Mouse (Mus musculus): ENCODE data around the gene Rnf225. TPM values are rescaled to one million over a fixed set of nuclear protein-coding genes. Genes with fewer than 3 reads are reported as not detected.

The Rnf225 gene
- polyA plus RNA-seq, 1 experiment from 2014 or later: 1.6 TPM

DNA sequence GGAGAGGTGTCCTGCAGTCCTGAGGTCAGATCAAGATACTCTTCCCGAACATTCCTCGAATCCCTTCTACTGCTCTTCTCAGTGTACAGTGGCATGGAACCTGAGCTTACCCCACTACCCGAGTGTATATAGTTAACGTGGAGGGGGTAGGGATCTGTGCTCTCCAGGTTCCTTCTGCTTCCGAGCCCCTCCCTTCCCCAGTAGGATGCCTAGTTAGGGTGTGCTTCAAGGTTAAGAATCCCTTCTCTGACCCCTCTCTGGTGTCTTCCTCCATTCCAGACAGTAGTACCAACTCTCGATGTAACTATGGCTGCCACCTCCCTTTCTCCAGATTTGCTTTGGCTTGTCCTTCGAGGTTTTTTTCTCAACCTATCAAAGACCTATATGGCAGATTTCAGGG lies 53.1 kb downstream of the Rnf225 start:
- no peak for DNase-seq (ENCODE audit: low spot score)
- Histone ChIP-seq H3K27me3 (ENCODE audit: control insufficient read depth, insufficient read depth, low read length) (no peaks in the 10 kb centered on the region), H3K9ac (ENCODE audit: low read length) (no peak overlapping the region), H3K4me1 (replicated peaks; ENCODE audit: control insufficient read depth, insufficient read depth, low read length) (peaks cover 5% of the 10 kb centered on the region; the same call in 1 of the 2 replicates), H3K36me3 (ENCODE audit: control insufficient read depth, insufficient read depth, low read length) (no peaks in the 10 kb centered on the region), H3K9me3 (ENCODE audit: control insufficient read depth, low read length) (no peaks in the 10 kb centered on the region), H3K4me3 (ENCODE audit: low read depth, low read length) (no peak overlapping the region), H3K27ac (ENCODE audit: low read depth, low read length) (no peak overlapping the region), H3K4me2 (ENCODE audit: low read depth, low read length, severe bottlenecking) (no peak overlapping the region)
- 86% methylated on average over 7 of the region's 7 CpGs for WGBS
- no peak for ATAC-seq (replicated peaks; ENCODE audit: low FRiP score)

Other genes starting within 250 kb of the Rnf225 start
- not detected in 2 replicates for gene Vmn2r55, start 242.4 kb upstream of the Rnf225 start, polyA plus RNA-seq (2014; fragmentation: Nextera tagmentation; extraction: Ambion mirVana)
- not detected in 2 replicates for gene Vmn2r56, start 192.4 kb upstream of the Rnf225 start, polyA plus RNA-seq (2014; fragmentation: Nextera tagmentation; extraction: Ambion mirVana)
- 12.3 and 13.3 TPM in 2 replicates for gene Zscan18, start 123.8 kb upstream of the Rnf225 start, polyA plus RNA-seq (2014; fragmentation: Nextera tagmentation; extraction: Ambion mirVana)
- 27.5 and 28.9 TPM in 2 replicates for gene Zfp329, start 108.6 kb upstream of the Rnf225 start, polyA plus RNA-seq (2014; fragmentation: Nextera tagmentation; extraction: Ambion mirVana)
- gene Zfp110, start 92.7 kb upstream of the Rnf225 start, polyA plus RNA-seq (2014; fragmentation: Nextera tagmentation; extraction: Ambion mirVana): 32.3 and 32.9 TPM in 2 replicates
- 5.3 and 6.2 TPM in 2 replicates for gene Zfp128, start 46.2 kb upstream of the Rnf225 start, polyA plus RNA-seq (2014; fragmentation: Nextera tagmentation; extraction: Ambion mirVana)
- 20.2 and 23.4 TPM in 2 replicates for gene Zscan22, start 29.6 kb upstream of the Rnf225 start, polyA plus RNA-seq (2014; fragmentation: Nextera tagmentation; extraction: Ambion mirVana)
- gene Rps5, start 5.1 kb upstream of the Rnf225 start, polyA plus RNA-seq (2014; fragmentation: Nextera tagmentation; extraction: Ambion mirVana): 800 and 844 TPM in 2 replicates
- 10.8 and 11.2 TPM in 2 replicates for gene Zfp324, start 38.4 kb downstream of the Rnf225 start, polyA plus RNA-seq (2014; fragmentation: Nextera tagmentation; extraction: Ambion mirVana)
- 12.8 and 14.6 TPM in 2 replicates for gene Zfp446, start 50.4 kb downstream of the Rnf225 start, polyA plus RNA-seq (2014; fragmentation: Nextera tagmentation; extraction: Ambion mirVana)
- 0.13 TPM in 1 of 2 replicates, not detected in the other for gene Slc27a5, start 70.8 kb downstream of the Rnf225 start, polyA plus RNA-seq (2014; fragmentation: Nextera tagmentation; extraction: Ambion mirVana)
- gene Trim28, start 71.7 kb downstream of the Rnf225 start, polyA plus RNA-seq (2014; fragmentation: Nextera tagmentation; extraction: Ambion mirVana): 507 and 586 TPM in 2 replicates
- 31.9 and 37.3 TPM in 2 replicates for gene Zbtb45, start 82.6 kb downstream of the Rnf225 start, polyA plus RNA-seq (2014; fragmentation: Nextera tagmentation; extraction: Ambion mirVana)
- gene Chmp2a, start 107.4 kb downstream of the Rnf225 start, polyA plus RNA-seq (2014; fragmentation: Nextera tagmentation; extraction: Ambion mirVana): 114 and 127 TPM in 2 replicates
- gene Ube2m, start 110.9 kb downstream of the Rnf225 start, polyA plus RNA-seq (2014; fragmentation: Nextera tagmentation; extraction: Ambion mirVana): 165 and 183 TPM in 2 replicates
- gene Mzf1, start 127.3 kb downstream of the Rnf225 start, polyA plus RNA-seq (2014; fragmentation: Nextera tagmentation; extraction: Ambion mirVana): 3.8 and 4.0 TPM in 2 replicates
- gene Vmn1r85, start 167.8 kb downstream of the Rnf225 start, polyA plus RNA-seq (2014; fragmentation: Nextera tagmentation; extraction: Ambion mirVana): not detected in 2 replicates
- not detected in 2 replicates for gene Vmn1r86, start 192.5 kb downstream of the Rnf225 start, polyA plus RNA-seq (2014; fragmentation: Nextera tagmentation; extraction: Ambion mirVana)
- gene Vmn1r87, start 212.7 kb downstream of the Rnf225 start, polyA plus RNA-seq (2014; fragmentation: Nextera tagmentation; extraction: Ambion mirVana): not detected in 2 replicates
- 0.03 TPM in 1 of 2 replicates, not detected in the other for gene Vmn1r88, start 232.2 kb downstream of the Rnf225 start, polyA plus RNA-seq (2014; fragmentation: Nextera tagmentation; extraction: Ambion mirVana)

All from forebrain, embryonic 11.5 days (tissue).